Mouse (Mus musculus): ENCODE results near the gene Pacsin2.

The Pacsin2 gene

GRCm38 (mm10) chr15:83484311-83484710, 19.9 kb upstream of the Pacsin2 start:
- no peaks in the 10 kb centered on the region for H3K36me3 ChIP-seq (ENCODE audit: insufficient read depth, low read length)
- peak overlapping the region; percentile 20; the same call in 1 of the 2 replicates for H3K4me3 ChIP-seq (replicated peaks; ENCODE audit: low read length)
- no peaks in the 10 kb centered on the region for H3K9me3 ChIP-seq (ENCODE audit: low read length)
- TF ChIP-seq CTCF (conservative IDR thresholded peaks at IDR 0.05; ENCODE audit: low read length) (no peak), POU5F1 (IDR thresholded peaks at IDR 0.05; ENCODE audit: borderline replicate concordance, low read length) (no peak), NANOG (IDR thresholded peaks at IDR 0.05; ENCODE audit: borderline replicate concordance, low read length) (no peak)
- peaks cover 63% of the 10 kb centered on the region for H3K4me1 ChIP-seq (replicated peaks; ENCODE audit: low read depth, low read length)
- H3K27me3 ChIP-seq (ENCODE audit: insufficient read depth, low read length): no peaks in the 10 kb centered on the region

GRCm38 (mm10) chr15:83483482-83483881, 19.1 kb upstream of the Pacsin2 start:
- no peak overlapping the region for H3K4me3 ChIP-seq (replicated peaks; ENCODE audit: low read length)
- no peaks in the 10 kb centered on the region for H3K9me3 ChIP-seq (ENCODE audit: low read length)
- peaks cover 64% of the 10 kb centered on the region for H3K4me1 ChIP-seq (replicated peaks; ENCODE audit: low read depth, low read length)
- TF ChIP-seq POU5F1 (IDR thresholded peaks at IDR 0.05; ENCODE audit: borderline replicate concordance, low read length) (no peak), CTCF (conservative IDR thresholded peaks at IDR 0.05; ENCODE audit: low read length) (peak; percentile 49)
- no peaks in the 10 kb centered on the region for H3K36me3 ChIP-seq (ENCODE audit: insufficient read depth, low read length)
- H3K27me3 ChIP-seq (ENCODE audit: insufficient read depth, low read length): no peaks in the 10 kb centered on the region

GRCm38 (mm10) chr15:83482645-83483224, 18.3 kb upstream of the Pacsin2 start:
- Histone ChIP-seq H3K4me1 (replicated peaks; ENCODE audit: low read depth, low read length) (peaks cover 60% of the 10 kb centered on the region), H3K27me3 (ENCODE audit: insufficient read depth, low read length) (no peaks in the 10 kb centered on the region), H3K36me3 (ENCODE audit: insufficient read depth, low read length) (no peaks in the 10 kb centered on the region), H3K4me3 (replicated peaks; ENCODE audit: low read length) (no peak overlapping the region), H3K9me3 (ENCODE audit: low read length) (no peaks in the 10 kb centered on the region)
- TF ChIP-seq CTCF (conservative IDR thresholded peaks at IDR 0.05; ENCODE audit: low read length) (no peak), POU5F1 (IDR thresholded peaks at IDR 0.05; ENCODE audit: borderline replicate concordance, low read length) (no peak), NANOG (IDR thresholded peaks at IDR 0.05; ENCODE audit: borderline replicate concordance, low read length) (no peak)

GRCm38 (mm10) chr15:83481236-83481780, 16.9 kb upstream of the Pacsin2 start:
- Histone ChIP-seq H3K4me1 (replicated peaks; ENCODE audit: low read depth, low read length) (peaks cover 54% of the 10 kb centered on the region), H3K4me3 (replicated peaks; ENCODE audit: low read length) (no peak overlapping the region), H3K9me3 (ENCODE audit: low read length) (no peaks in the 10 kb centered on the region), H3K36me3 (ENCODE audit: insufficient read depth, low read length) (no peaks in the 10 kb centered on the region), H3K27me3 (ENCODE audit: insufficient read depth, low read length) (no peaks in the 10 kb centered on the region)
- TF ChIP-seq POU5F1 (IDR thresholded peaks at IDR 0.05; ENCODE audit: borderline replicate concordance, low read length) (no peak), CTCF (conservative IDR thresholded peaks at IDR 0.05; ENCODE audit: low read length) (no peak), NANOG (IDR thresholded peaks at IDR 0.05; ENCODE audit: borderline replicate concordance, low read length) (no peak)

GRCm38 (mm10) chr15:83479818-83480217, 15.4 kb upstream of the Pacsin2 start:
- Histone ChIP-seq H3K9me3 (ENCODE audit: low read length) (no peaks in the 10 kb centered on the region), H3K4me3 (replicated peaks; ENCODE audit: low read length) (no peak overlapping the region), H3K36me3 (ENCODE audit: insufficient read depth, low read length) (no peaks in the 10 kb centered on the region), H3K27me3 (ENCODE audit: insufficient read depth, low read length) (no peaks in the 10 kb centered on the region), H3K4me1 (replicated peaks; ENCODE audit: low read depth, low read length) (peaks cover 67% of the 10 kb centered on the region)
- TF ChIP-seq CTCF (conservative IDR thresholded peaks at IDR 0.05; ENCODE audit: low read length): no peak
- no peak for TF ChIP-seq NANOG (IDR thresholded peaks at IDR 0.05; ENCODE audit: borderline replicate concordance, low read length)
- TF ChIP-seq POU5F1 (IDR thresholded peaks at IDR 0.05; ENCODE audit: borderline replicate concordance, low read length): no peak

- H3K27me3 ChIP-seq (ENCODE audit: insufficient read depth, low read length): no peaks in the 10 kb centered on the region
- no peaks in the 10 kb centered on the region for H3K36me3 ChIP-seq (ENCODE audit: insufficient read depth, low read length)
- H3K9me3 ChIP-seq (ENCODE audit: low read length): no peaks in the 10 kb centered on the region
- H3K4me3 ChIP-seq (replicated peaks; ENCODE audit: low read length): no peak overlapping the region
- TF ChIP-seq POU5F1 (IDR thresholded peaks at IDR 0.05; ENCODE audit: borderline replicate concordance, low read length) (no peak), CTCF (conservative IDR thresholded peaks at IDR 0.05; ENCODE audit: low read length) (no peak), NANOG (IDR thresholded peaks at IDR 0.05; ENCODE audit: borderline replicate concordance, low read length) (no peak)
- peaks cover 74% of the 10 kb centered on the region for H3K4me1 ChIP-seq (replicated peaks; ENCODE audit: low read depth, low read length)
Measured at GRCm38 (mm10) chr15:83478096-83478495, 13.7 kb upstream of the Pacsin2 start.

- Histone ChIP-seq H3K4me1 (replicated peaks; ENCODE audit: low read depth, low read length) (peaks cover 63% of the 10 kb centered on the region), H3K36me3 (ENCODE audit: insufficient read depth, low read length) (no peaks in the 10 kb centered on the region), H3K27me3 (ENCODE audit: insufficient read depth, low read length) (no peaks in the 10 kb centered on the region), H3K4me3 (replicated peaks; ENCODE audit: low read length) (no peak overlapping the region), H3K9me3 (ENCODE audit: low read length) (no peaks in the 10 kb centered on the region)
- TF ChIP-seq POU5F1 (IDR thresholded peaks at IDR 0.05; ENCODE audit: borderline replicate concordance, low read length) (no peak), CTCF (conservative IDR thresholded peaks at IDR 0.05; ENCODE audit: low read length) (no peak), NANOG (IDR thresholded peaks at IDR 0.05; ENCODE audit: borderline replicate concordance, low read length) (no peak)
Measured at GRCm38 (mm10) chr15:83476593-83477273, 12.3 kb upstream of the Pacsin2 start.

GRCm38 (mm10) chr15:83474466-83474836, 10.0 kb upstream of the Pacsin2 start:
- H3K27me3 ChIP-seq (ENCODE audit: insufficient read depth, low read length): no peaks in the 10 kb centered on the region
- peaks cover 42% of the 10 kb centered on the region for H3K4me1 ChIP-seq (replicated peaks; ENCODE audit: low read depth, low read length)
- no peaks in the 10 kb centered on the region for H3K9me3 ChIP-seq (ENCODE audit: low read length)
- TF ChIP-seq POU5F1 (IDR thresholded peaks at IDR 0.05; ENCODE audit: borderline replicate concordance, low read length): no peak
- no peak for TF ChIP-seq CTCF (conservative IDR thresholded peaks at IDR 0.05; ENCODE audit: low read length)
- TF ChIP-seq NANOG (IDR thresholded peaks at IDR 0.05; ENCODE audit: borderline replicate concordance, low read length): no peak
- peak overlapping the region; percentile 17; the same call in 1 of the 2 replicates for H3K4me3 ChIP-seq (replicated peaks; ENCODE audit: low read length)
- no peaks in the 10 kb centered on the region for H3K36me3 ChIP-seq (ENCODE audit: insufficient read depth, low read length)

All from E14TG2a.4 (cell line).